Mouse (Mus musculus) hindlimb bud, embryonic 11.5 days (tissue): ENCODE results near the gene Ppm1l.

ENCODE experiments used
- DNase-seq: peaks from one replicate; pipeline ENCODE4 v3.0.0-alpha.2; 2012; ENCODE audit warnings: low read depth, low spot score; ENCODE audit errors: extremely low spot score

Ppm1l gene

GRCm38 (mm10) chr3:69593426-69593825, 276.8 kb downstream of the Ppm1l start:
- DNase-seq, result no peak

- DNase-seq, result no peak
Measured at GRCm38 (mm10) chr3:69594071-69594470, 277.4 kb downstream of the Ppm1l start.

GRCm38 (mm10) chr3:69596116-69596515, 279.5 kb downstream of the Ppm1l start:
- no peak for DNase-seq

- no peak for DNase-seq
Measured at GRCm38 (mm10) chr3:69597211-69597610, 280.6 kb downstream of the Ppm1l start.

- peak; percentile 14 for DNase-seq
Measured at GRCm38 (mm10) chr3:69597816-69598215, 281.2 kb downstream of the Ppm1l start.

- peak; percentile 14 for DNase-seq
Measured at GRCm38 (mm10) chr3:69598261-69599165, 281.9 kb downstream of the Ppm1l start, which contains the start of gene B3galnt1. B3galnt1 (minus strand) TSS chr3:69598960.

GRCm38 (mm10) chr3:69599166-69599500, 282.5 kb downstream of the Ppm1l start:
- no peak for DNase-seq

GRCm38 (mm10) chr3:69606923-69607322, 290.3 kb downstream of the Ppm1l start:
- DNase-seq, result no peak

- DNase-seq, result no peak
Measured at GRCm38 (mm10) chr3:69607468-69607867, 290.8 kb downstream of the Ppm1l start.

GRCm38 (mm10) chr3:69607909-69608308, 291.2 kb downstream of the Ppm1l start:
- no peak for DNase-seq
